Mouse (Mus musculus) mature B cell (primary cell): ENCODE data around the gene Klf9.

Experiments
- in situ Hi-C: fragments of 300-500 bp; cut with MboI; formaldehyde crosslinking; loops from 2 replicates; pipeline ENCODE4 v1.14.3; 2019

Gene Klf9

GRCm38 (mm10) chr19:23140689-23141317 is at the start of gene Klf9:
TSS of gene Klf9 (plus strand) at chr19:23141226.
- in situ Hi-C loops = no loop called here

DNA sequence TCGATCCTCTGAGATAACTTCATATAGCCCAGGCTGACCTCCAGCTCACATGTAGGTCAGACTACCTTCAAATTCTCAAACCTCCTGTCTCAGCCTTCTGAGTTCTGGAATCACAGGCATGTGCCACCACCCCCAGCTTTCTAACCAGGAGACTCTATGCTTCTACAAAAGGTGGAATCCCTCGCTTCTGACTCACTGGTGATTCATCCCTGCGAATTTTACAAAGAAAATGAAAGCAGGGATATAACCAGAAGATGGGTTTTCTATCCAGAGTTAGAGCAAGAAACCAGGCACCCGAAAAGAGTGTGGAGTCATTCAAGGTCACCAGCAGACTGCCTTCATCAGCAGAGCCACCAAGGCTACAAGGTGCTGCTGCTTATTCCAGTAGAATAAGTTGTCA is 49.4 kb upstream of the Klf9 start:
- in situ Hi-C loops = no loop called here

- in situ Hi-C loops = no loop called here
Measured at GRCm38 (mm10) chr19:23093548-23093947, 47.5 kb upstream of the Klf9 start.

- in situ Hi-C loops = no loop called here
Measured at GRCm38 (mm10) chr19:23094906-23095305, 46.1 kb upstream of the Klf9 start.

DNA sequence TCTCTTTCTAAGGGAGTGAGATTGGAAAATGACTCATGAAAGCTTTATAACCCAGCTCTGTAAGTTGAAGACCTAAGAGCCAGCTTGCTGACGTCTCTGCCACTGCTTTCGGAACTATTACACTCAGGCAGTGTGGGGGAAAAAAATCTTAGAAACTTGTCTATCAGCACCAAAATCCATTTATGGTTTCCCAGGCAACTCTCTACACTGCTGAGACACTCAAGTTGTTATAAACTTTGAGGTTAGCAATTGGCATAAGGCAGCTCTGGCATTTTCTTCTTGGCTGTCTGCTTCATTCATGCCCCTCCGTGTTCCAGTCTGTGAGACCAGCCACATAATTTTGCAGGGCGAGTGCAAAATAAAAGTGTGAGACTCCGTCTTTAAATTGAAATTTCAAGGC is 34.2 kb upstream of the Klf9 start:
- in situ Hi-C loops = no loop called here

DNA sequence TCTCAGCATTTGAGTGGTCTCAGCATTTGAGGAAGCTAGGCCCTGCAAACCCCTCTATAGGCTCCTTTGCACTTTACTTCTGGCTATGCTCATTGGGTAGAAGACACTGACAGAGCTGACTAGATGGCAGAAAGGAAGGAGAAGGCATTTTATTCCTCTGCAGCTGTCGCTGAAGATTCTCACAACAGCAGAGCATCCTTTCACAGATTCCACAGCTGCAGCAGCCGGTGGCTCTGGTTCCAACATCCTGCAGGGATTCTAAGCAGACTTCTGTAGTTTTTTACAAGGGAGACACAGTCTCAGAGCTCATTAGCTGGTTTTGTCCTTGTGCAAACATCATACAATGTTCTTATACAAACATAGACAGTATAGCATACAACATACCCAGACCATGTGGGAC is 33.7 kb upstream of the Klf9 start:
- in situ Hi-C loops = no loop called here

- in situ Hi-C loops = no loop called here
Measured at GRCm38 (mm10) chr19:23121875-23122274, 19.2 kb upstream of the Klf9 start.

- in situ Hi-C loops = no loop called here
Measured at GRCm38 (mm10) chr19:23124023-23124550, 16.9 kb upstream of the Klf9 start.

DNA sequence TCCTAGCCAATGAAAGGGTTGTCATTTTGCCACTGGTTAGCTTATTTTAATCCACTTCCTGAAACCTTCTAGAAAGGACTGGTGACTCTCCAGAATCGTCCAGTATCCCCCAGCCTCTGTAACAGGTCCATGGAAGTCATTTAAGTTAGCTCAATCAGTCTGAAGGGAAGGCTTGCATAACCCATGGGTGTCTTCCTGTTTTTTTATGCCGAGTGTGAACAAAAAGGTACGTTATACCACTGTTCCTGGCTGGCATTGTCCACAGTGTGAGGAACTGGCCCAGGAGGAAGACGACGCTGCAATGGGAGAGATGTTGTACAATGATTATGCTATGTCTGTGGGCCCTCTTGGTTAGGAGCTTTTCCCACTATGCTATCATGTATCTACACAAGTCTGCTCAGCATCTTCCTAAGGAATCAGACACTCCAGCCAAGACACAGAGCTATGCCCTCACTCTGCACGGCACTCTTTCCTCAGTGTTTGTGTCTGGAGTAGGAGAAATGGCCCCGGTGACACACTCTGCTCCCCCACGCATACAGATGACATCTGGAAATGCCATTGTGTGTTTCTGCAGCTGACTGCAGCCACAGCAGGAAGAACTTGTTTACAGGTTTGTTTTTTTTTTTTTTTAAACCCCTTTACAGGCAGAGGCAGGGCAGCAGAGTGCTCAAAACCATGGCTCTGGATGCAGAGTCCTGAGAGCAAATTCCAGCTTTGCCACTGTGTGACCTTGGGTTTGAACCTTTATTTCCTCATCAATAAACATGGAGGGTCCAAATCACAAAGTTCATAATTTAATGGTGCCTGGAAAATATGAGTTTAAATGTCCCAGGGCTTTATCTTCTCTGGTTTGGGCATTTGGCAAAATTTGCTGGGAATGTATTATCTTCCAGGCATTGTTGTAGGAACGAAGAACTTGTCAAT is 15.5 kb upstream of the Klf9 start:
- in situ Hi-C loops = no loop called here

DNA sequence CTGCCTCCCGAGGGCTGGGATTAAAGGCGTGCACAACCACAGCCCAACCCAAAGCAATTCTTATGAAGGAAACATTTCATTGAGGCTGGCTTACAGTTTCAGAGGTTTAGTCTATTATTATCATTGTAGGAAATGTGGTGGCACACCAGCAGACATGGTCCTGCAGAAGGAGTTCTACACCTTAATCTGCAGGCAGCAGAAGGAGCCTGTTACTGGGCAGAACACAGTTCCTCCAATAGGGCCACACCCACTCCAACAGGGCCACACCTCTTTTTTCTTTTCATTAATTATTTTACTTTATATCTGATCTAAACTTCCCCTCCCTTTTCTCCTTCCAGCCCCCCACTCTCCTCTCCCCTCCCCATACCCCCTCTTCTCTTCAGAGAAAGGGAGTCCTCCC is 11.1 kb upstream of the Klf9 start:
- in situ Hi-C loops = no loop called here

DNA sequence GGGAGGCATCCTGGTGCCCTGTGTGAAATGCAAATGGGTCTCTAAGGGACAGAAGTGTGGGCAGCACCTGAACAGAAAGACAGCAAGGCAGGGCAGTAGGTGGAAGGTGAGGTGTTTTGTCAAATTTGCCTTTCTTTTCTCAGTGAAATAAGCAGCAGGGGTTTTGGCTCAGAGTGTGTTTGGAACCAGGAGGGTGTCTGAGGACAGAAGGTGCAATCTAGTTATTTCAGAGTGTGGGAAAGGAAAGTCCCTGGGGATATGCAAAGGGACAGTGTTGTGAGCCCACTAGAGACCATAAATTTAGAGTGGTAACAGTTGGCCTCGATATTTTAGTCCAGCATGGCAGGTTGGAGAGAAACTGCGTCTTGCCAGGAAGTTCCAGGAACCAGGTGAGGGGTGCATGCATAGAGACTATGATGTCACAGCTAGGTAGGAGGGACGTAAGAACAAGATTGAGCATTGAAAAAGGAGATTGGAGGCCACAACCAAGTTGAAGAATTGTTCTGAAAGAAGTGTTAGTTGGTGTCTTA is 8.9 kb upstream of the Klf9 start:
- in situ Hi-C loops = no loop called here

DNA sequence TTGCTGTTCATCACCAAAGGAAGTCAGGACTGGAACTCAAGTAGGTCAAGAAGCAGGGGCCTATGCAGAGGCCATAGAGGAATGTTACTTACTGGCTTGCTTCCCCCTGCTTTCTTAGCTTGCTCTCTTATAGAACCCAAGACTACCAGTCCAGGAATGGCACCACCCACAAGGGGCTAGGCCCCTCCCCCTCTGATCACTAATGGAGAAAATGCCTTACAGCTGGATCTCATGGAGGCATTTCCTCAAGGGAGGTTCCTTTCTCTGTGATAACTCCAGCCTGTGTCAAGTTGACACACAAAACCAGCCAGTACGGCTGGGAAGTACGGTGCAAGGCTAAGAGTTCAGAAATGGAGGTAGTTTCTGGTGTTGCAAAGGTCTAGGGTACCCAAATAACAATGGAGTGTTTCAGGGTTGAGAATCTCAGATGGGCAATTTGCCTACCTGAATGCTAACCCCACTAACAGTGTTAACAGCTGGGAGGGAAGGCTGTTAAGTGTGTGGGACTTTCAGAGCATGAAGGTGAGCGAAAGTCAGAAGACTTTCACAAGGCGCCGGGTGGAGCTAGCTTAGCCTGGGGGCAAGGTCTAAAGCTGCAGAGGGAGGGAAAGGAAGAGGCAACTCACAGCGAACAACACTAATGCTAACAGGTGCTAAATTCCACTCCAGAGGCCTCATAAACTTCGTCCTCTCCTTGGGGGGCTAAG is 8.2 kb upstream of the Klf9 start:
- in situ Hi-C loops = no loop called here

- in situ Hi-C loops = no loop called here
Measured at GRCm38 (mm10) chr19:23133427-23134094, 7.5 kb upstream of the Klf9 start.

DNA sequence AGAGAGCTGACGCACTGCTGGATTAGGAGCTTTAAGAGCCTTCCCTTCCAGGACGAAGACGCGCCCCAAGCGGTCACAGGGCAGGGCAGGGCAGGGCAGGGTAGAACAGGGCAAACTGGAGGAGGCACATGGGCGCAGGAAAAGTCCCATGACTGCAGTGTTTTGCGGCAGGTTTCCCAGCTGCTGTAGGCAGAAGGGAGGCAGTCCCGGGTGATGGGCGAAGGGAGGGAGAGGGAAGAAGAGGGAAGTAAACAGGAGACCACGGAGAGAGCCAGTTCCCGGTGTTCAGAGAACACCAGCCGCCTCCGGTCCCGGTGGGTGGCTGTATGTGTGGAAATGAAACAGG is 7.0 kb upstream of the Klf9 start:
- in situ Hi-C loops = no loop called here

GRCm38 (mm10) chr19:23134441-23135301 is 6.4 kb upstream of the Klf9 start:
- in situ Hi-C loops = no loop called here

- in situ Hi-C loops = no loop called here
Measured at GRCm38 (mm10) chr19:23135349-23136201, 5.5 kb upstream of the Klf9 start.

DNA sequence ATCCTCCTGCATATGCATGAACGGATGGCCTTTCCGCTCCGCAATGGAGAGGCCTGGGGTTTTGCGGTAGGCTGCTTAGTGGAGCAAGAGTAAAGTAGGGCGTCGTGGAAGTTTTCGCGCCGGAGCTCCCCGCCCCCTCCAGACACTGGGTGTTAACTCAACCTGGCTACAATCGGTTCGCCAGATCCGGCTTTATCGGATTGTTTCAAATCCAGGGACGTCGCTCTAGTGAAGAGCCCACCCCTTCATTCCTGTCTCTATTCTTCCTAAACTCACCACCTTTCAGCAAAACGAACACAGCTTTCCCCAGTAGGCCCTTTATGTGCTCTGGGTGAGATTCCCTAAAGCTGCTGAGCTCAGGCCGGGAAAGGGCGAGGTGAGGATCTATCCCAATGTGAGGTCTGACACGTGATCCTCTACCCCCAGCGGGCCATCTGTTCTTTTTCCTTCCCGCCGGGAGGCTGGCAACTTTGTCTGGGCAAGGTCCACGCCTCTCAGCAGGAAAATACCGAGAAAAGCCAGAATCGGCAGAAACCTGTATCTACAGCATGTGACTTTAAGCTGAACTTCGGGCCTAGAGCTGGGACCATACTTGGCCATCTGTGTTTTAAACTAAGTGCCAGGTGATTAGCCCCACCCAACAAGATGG is 4.7 kb upstream of the Klf9 start:
- in situ Hi-C loops = no loop called here

GRCm38 (mm10) chr19:23137295-23137694 is 3.7 kb upstream of the Klf9 start:
- in situ Hi-C loops = no loop called here

DNA sequence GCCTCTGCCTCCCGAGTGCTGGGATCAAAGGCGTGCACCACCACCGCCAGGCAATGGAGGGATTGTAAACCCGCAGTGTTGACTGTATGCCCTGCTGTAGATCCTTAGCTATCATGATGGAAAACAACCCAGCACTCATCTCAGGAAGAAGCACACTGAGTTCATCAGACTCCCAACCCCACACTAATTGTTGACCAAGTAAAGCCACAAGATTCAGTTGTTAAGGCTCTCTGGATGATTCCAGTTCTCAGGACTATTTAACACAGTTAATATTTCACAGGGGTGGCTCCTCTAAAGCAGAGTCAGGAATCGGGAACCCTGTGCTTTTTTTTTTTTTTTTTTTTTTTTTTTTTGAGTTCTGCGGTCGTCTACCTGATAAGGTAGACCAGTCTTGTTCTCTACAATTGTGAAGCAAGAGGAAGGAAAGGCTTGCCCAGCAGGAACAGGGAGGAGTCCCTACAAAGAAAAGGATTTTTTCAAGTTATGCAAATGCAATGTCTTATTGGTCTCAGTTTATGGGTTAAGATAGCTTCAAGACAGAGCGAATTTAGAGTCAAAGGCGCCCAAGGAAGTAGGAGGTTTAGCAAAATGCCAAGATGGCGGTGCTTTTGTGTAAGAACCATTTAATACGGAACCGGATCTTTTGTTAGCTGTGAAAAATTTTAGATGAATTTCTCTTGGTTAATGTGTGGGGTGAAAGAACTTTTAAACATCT is 1.1 kb upstream of the Klf9 start:
- in situ Hi-C loops = no loop called here
